Mouse (Mus musculus) thymus, postnatal 25 days (tissue): Measurements from ENCODE around the gene Ufd1.
"Not testable (repeated sequence)": the region's sequence is repeated elsewhere in the genome, so short reads cannot be mapped to it uniquely, and the experiment has no call there.

ENCODE experiments used
- DNase-seq: peaks from one replicate; pipeline ENCODE4 v3.0.0; 2022

Gene Ufd1

GRCm38 (mm10) chr16:18811032-18811431, 547 bp upstream of the Ufd1 start:
- DNase-seq, result no peak

DNA sequence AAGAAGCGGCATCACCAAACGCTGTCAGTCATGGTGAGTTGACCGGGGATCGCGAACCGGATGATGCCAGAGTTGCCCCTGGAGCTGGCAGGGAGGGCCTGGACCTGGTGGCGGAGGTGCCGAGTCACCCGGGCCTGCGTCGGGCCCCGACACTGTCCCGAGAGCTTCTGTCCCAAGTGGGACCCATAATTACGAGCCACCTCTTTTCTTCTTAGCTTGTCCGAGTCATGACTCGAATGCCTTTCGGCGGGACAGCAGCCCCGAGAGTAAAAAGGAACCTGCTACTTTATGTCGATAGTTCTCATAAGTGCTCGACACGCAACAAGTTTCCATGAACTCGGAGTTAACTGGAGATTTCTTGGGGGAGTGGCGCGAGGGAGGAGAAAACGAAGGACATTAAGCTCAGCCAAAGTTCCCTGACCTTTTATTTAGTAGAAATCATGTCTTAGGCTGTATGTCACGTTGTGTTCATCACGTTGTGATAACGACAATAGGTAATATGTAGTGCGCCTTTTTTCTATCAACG, 869 bp downstream of the Ufd1 start:
- DNase-seq, result no peak

DNA sequence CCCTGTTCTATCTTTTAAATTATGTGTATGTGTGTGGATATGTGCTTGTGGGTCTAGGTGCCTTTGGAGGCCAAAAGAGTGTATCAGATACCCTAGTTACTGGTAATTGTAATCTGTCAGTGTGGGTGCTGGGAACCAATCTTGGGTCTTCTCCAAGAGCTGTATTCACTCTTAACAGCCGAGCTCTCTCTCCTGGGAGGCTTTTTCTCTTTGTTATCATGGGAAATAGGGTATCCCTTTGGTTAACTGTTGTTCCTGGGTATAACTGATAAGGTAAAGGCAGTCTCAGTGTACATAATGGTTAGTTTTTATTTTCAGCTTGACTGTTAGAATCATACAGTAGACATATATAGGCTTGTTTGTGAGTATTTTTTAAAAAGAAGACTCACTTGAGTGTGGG, 10.8 kb downstream of the Ufd1 start:
- DNase-seq, result no peak

GRCm38 (mm10) chr16:18822925-18823324, 11.3 kb downstream of the Ufd1 start:
- DNase-seq, result no peak

- DNase-seq, result no peak
These were observed 17.1 kb downstream of the Ufd1 start for GRCm38 (mm10) chr16:18828630-18829029.

DNA sequence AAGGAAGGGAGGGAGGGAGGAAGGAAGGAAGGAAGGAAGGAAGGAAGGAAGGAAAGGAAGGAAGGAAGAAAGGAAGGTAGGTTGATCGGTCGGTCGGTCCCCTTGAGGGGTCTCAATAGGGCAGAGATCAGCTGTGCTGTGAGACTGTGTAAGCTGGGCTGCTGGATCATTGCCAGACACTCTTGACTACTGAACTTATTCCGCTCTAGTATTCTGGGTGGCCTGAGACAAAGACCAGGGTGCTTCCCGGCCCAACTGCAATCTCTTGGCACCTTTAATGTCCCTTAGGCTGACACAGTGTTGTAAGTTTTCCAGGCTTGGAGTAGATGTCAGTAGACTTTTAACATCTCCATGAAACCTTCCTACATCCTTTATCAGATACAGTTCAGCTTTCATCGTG, 17.5 kb downstream of the Ufd1 start:
- DNase-seq, result no peak

DNA sequence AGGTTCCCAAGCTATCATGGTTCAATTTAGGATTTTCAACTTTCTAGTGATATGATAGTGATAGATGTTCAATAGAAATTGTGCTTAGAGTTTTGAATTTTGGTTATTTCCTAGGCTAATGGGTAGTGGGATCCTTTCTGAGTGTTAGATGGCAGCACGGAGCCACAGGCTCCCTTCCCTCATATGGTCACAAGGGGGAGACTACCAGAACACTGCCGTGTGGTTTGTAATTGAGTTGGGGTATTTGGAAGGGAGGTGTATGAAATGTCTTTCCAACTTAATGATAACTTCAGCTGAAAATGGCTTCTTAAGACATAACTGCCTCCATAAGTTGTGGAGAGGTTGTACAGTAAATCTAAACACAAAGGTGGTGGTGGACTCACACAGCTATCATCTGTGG, 21.9 kb downstream of the Ufd1 start:
- DNase-seq, result no peak

GRCm38 (mm10) chr16:18836073-18836467, 24.5 kb downstream of the Ufd1 start:
- DNase-seq, result no peak

DNA sequence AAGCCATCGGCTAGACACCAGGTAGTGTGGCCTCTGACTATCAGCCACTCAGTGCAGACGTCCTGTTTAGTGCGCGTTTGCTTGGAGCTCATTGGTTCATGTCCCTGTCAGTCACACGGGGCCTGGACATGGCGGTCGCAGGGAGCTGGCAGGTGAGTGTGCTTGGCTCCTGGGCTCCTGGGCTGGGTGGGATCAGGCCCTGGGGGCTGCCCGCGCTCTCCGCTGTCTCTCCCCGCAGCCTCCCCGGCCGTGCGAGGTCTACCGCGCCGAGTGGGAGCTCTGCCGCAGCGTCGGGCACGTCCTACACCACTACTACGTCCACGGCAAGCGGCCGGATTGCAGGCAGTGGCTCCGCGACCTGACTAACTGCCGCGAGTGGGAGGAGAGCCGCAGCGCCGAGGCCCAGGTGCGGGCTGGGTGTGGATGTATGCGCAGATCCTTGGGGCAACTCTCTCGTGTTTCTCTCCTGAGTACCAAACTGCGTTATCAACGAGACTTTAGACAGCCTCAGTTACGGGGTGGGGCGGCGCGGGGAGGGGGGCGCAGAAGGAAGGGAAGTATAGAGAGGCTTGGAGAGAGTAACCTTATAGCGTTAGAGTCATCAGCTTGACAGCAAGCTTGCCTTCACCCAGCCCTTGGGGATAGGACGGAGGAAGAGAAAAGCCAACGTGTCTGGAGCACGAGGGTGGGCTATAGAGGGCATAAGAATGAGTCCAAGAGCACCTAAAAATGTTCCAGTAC, 25.1 kb downstream of the Ufd1 start, which contains the start of the genes 2510002D24Rik and Gm28539:
2510002D24Rik (plus strand) TSS at position 111 of the 741 bp plus-strand sequence.
Gm28539 (plus strand) TSS at position 117 of the 741 bp plus-strand sequence.
- peak; percentile 96 for DNase-seq

GRCm38 (mm10) chr16:18838346-18838745, 26.8 kb downstream of the Ufd1 start:
- DNase-seq, result no peak

- no peak for DNase-seq
These were observed 34.8 kb downstream of the Ufd1 start for GRCm38 (mm10) chr16:18846301-18846820.

DNA sequence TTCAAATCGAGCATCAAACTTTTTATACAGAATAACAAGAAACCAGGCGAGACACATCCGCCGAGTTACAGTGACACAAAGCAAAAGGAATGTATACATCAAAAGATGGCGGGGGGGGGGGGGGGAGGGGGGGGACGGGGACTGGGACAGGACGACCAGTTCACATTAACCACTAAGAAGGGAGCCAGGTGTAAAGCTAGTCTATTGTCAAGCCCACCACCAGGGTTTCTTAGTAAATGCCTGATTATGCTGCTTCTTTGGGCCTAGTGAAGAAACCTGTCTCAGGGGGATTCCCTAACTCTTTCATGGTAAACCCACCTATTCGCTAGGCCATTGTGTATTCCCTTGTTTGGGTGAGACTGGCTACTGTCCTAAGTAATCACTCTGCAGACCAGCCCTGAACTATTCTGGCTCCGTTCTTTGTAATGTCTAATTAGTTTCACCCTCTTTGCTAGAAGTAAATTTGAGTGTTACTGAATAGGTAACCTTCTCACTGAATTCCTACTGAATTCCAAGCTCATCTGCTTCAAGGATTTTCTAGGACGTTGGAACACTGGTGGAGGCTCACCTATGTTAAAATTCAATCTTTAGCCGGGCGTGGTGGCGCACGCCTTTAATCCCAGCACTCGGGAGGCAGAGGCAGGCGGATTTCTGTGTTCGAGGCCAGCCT, 38.1 kb downstream of the Ufd1 start:
- not testable (repeated sequence) for DNase-seq

DNA sequence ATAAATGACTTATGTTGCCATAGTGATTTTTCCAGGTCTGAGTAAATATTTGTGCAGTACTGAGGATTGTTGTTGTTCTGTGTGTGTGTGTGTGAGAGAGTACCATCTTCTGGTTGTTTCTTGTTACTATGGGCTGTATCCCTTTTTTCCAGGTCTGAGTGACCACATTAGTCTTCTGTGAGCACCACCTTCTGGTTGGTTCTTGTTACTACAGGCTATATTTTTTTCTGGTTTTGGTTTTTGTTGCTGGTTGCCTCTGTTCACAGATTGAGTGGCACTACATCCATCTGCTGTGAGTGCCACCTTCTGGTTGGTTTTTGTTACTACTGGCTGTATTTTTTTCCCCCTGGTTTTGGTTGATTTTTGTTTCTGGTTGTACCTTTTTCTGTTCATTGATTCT, 47.0 kb downstream of the Ufd1 start:
- DNase-seq, result peak; percentile 14

- no peak for DNase-seq
These were observed 48.6 kb downstream of the Ufd1 start for GRCm38 (mm10) chr16:18860186-18860585.

- DNase-seq, result not testable (repeated sequence)
These were observed 58.9 kb downstream of the Ufd1 start for GRCm38 (mm10) chr16:18870495-18870894.

GRCm38 (mm10) chr16:18876091-18876441, 64.5 kb downstream of the Ufd1 start:
- no peak for DNase-seq

DNA sequence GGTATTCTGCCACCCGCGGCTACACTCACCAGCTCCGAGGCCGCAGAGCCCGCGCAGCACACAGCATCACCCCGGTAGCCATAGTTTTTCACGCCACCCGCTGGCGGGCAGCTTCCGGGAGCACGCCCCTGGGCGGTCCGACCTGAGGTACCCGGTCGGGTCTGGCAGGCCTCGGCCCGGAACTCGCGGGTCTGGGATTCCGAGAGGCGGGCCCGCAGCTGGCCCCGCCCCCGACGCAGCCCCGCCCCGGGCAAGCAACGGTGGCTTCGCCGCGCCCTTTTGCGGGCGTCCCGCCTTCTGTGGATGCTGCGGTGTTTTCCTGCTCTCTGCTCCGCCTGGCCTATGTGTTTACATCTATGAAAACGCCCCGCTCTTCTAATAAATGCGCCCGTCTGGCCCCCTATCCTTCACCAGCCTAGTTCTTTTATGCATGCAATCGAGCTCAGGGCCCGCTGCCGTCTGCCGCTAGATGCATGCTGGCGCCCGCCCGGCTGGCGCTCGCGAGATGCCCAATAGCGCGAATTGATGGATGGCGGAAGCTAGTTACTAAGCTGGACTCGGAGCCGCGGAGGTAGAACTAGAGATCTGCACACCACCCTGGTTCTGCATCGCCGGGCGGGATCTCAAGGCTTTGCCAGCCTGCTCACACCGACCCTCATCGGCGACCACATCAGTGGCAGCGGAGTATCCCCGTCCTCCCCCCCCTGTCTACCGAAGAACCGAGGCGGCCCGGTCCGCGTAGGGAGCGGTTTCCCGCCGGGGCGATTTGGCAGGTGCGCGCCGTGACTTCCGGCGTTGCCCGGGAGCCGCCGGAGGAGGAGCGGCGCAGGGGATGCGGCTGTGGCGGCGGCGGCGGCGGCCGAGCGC, 65.1 kb downstream of the Ufd1 start, which contains the start of the genes Mrpl40 and Hira:
Mrpl40 (minus strand) TSS at position 421 of the 867 bp plus-strand sequence.
Hira (plus strand) TSS at position 596 of the 867 bp plus-strand sequence.
- DNase-seq, result peak; percentile 94

DNA sequence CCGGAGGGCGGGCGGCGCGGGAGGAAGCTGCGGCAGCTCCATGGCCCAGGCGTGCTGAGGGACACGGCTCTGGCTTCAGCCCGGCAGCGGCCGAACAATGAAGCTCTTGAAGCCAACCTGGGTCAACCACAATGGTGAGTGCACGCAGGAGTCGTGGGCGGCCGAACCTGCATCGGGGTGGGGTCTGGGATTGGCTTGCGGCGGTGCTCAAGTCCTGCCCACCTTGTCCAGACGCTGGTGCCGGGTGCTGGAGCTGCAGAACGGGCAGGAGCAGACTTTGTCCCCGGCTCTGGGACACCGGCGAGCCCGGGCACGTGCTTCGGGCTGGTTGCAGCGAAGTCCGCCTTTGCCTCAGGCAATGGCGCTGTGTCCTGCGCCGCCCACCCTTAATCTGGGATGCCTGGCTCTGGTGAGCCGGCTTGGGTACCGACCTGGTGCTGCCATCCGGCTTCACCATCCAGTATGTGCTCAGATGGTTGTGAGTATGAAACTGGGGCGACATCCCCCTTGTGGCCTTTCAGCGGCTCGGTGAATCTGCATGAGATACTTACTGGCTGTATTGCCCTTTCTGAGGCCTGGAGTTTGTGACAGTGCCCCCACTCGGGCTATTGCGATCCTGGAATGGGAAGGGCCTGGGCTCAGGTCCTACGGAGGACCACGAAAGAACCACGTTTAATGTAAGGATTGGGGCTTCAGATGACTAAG, 66.0 kb downstream of the Ufd1 start:
- DNase-seq, result peak; percentile 73

GRCm38 (mm10) chr16:18878091-18878720, 66.6 kb downstream of the Ufd1 start:
- no peak for DNase-seq

DNA sequence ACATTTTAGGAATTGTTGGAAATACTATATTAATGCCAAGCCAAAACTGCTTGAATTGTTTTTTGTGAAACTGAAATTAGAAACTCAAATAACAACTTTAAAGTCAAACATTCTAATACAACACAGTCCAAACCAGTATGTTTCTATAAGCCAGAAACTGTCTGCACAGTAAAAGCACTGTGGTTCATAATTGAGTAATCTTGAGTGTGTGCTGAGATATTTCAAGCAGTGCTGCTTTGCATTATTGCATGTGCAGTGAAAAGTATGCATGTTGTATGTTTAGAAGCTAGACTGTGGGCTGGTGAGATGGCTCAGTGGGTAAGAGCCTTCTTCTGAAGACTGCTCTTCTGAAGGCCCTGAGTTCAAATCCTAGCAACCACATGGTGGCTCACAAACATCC, 72.5 kb downstream of the Ufd1 start:
- DNase-seq, result no peak
